Mouse (Mus musculus): ENCODE data around the gene Gm4744.
"Not testable (repeated sequence)": the region's sequence is repeated elsewhere in the genome, so short reads cannot be mapped to it uniquely, and the experiment has no call there.

The Gm4744 gene

GRCm38 (mm10) chr6:40951770-40952169 is at the start of gene Gm4744:
Gene Gm4744, minus strand, starts transcription at chr6:40951870.
- DNase-seq (ENCODE audit: low spot score) = no peak

- DNase-seq (ENCODE audit: low spot score) = not testable (repeated sequence)
These were observed 47.7 kb upstream of the Gm4744 start, which contains the start of gene Gm2663 for GRCm38 (mm10) chr6:40999379-40999778. Gene Gm2663, minus strand, starts transcription at chr6:40999479.

DNA sequence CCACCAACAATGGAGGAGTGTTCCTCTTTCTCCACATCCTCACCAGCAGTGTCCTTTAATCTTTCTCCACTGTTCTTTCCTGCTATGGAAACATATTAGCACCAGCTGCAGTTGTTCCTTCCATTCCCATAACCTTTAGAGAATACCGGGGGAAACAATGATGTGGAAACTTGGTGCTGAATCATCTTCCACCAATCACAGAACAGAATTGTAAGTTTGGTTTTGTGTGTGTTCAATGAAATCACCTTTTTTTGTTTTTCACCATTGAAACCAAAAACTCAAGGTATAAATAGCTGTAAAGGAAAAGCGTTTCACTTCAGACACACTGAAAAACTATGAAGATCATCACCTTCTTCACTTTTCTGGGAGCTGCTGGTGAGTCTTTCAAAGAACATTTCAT is 12.8 kb upstream of the Gm4744 start, which contains the start of gene 1810009J06Rik:
Gene 1810009J06Rik (plus strand): TSS at position 301 of the 400 bp plus-strand sequence.
- DNase-seq (ENCODE audit: low spot score) = not testable (repeated sequence)

DNA sequence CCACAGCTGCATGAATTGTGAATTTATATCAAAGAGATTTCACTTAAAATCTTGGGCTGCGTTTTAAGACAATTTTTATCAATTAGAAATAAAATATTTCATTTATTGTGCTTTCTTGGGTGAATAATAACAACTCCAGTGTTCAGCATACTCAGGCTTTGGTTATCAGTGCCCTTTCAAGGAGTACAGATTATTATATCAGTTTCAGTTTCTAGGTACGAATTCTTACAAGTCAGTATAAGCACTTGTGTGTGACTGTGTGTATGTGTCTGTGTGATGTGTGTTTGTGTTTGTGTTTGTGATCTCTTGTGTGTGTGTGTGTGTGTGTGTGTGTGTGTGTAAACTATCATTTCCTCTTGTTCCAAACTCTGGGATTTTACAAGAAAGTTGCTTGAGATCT is 2.0 kb upstream of the Gm4744 start:
- no peak for DNase-seq (ENCODE audit: low spot score)

DNA sequence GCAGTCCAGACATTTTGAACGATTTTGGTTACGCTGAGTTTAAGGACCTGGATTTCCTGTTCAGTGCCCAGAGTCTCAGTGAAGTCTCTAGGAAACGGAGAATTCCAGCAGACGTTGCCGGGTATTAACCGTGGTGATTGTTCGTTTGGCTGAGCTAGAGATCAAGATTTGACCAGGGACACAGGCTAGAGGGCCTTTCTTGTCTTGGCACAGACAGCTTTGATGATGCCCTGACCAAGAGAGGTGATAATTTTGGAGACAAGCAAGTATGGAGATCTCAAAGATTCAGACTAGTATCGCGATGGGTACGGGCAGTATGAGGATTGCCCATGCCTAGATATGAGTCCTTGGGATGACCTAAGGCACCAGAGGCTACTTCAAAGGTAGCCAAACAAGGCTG is 11.2 kb downstream of the Gm4744 start, which contains the start of gene 1700074P13Rik:
Gene 1700074P13Rik (minus strand): TSS at position 101 of the 400 bp plus-strand sequence.
- DNase-seq (ENCODE audit: low spot score) = no peak

- DNase-seq (ENCODE audit: low spot score) = no peak
These were observed 31.7 kb downstream of the Gm4744 start for GRCm38 (mm10) chr6:40919954-40920353.

GRCm38 (mm10) chr6:40900287-40900686 is 51.4 kb downstream of the Gm4744 start, which contains the start of gene Prss58:
Gene Prss58, minus strand, starts transcription at chr6:40900387.
- no peak for DNase-seq (ENCODE audit: low spot score)
